Mouse (Mus musculus) forebrain, postnatal 0 days (tissue): ENCODE measurements around the gene Cit. TPM values are rescaled to one million over a fixed set of nuclear protein-coding genes. Genes with fewer than 3 reads are reported as not detected.

ENCODE experiments used
- ATAC-seq: fragments of 200-750 bp; cut with Nextera tagmentation; 2 replicates; pipeline ENCODE4 v1.8.0; 2017; ENCODE audit warnings: mild to moderate bottlenecking, moderate library complexity
- DNase-seq: peaks from one replicate; pipeline ENCODE4 v3.0.0-alpha.2; 2015
- H3K27ac ChIP-seq: fragments of 300-500 bp; sonication (generic); 2 replicates; pipeline ENCODE4 v1.5.1; 2014; ENCODE audit warnings: low read depth, mild to moderate bottlenecking, antibody characterized with exemption, low read length, moderate library complexity, mixed read lengths
- H3K27me3 ChIP-seq: fragments of 300-500 bp; sonication (generic); 2 replicates; pipeline ENCODE4 v1.6.1; 2014; ENCODE audit warnings: mild to moderate bottlenecking, low read length, mixed read lengths; ENCODE audit not compliant: insufficient read depth
- H3K36me3 ChIP-seq: fragments of 300-500 bp; sonication (generic); 2 replicates; pipeline ENCODE4 v1.6.1; 2014; ENCODE audit warnings: mild to moderate bottlenecking, moderate library complexity; ENCODE audit not compliant: insufficient read depth
- H3K4me1 ChIP-seq: fragments of 300-500 bp; sonication (generic); 2 replicates; pipeline ENCODE4 v1.6.1; 2014; ENCODE audit warnings: antibody characterized with exemption; ENCODE audit not compliant: insufficient read depth
- H3K4me2 ChIP-seq: fragments of 300-500 bp; sonication (generic); 2 replicates; pipeline ENCODE4 v1.6.1; 2014; ENCODE audit warnings: low read depth, mild to moderate bottlenecking, moderate library complexity
- H3K4me3 ChIP-seq: fragments of 300-500 bp; sonication (generic); 2 replicates; pipeline ENCODE4 v1.5.1; 2014; ENCODE audit warnings: low read depth, low read length, mixed read lengths
- H3K9ac ChIP-seq: fragments of 300-500 bp; sonication (generic); 2 replicates; pipeline ENCODE4 v1.6.1; 2014; ENCODE audit warnings: mild to moderate bottlenecking
- H3K9me3 ChIP-seq: fragments of 300-500 bp; sonication (generic); 2 replicates; pipeline ENCODE4 v1.6.1; 2016; ENCODE audit warnings: low read length
- CTCF ChIP-seq: sonication (generic); IDR thresholded peaks from 2 replicates; pipeline ENCODE4 v1.5.1; 2016; ENCODE audit warnings: antibody characterized with exemption, control low read depth, low read depth
- WGBS: fragments of 180-500 bp; shearing (Covaris S2); extraction: QIAGEN DNeasy Blood & Tissue Kit; methylation state at CpG from one replicate; pipeline ENCODE4 v1.1.7; 2014; 5-methylcytosine and 5-hydroxymethylcytosine counted together
- polyA plus RNA-seq: library from polyadenylated mRNA; unstranded; fragments of >200 nt; fragmentation: Nextera tagmentation; extraction: Ambion mirVana; gene quantifications from 2 replicates; pipeline ENCODE4 v1.2.1, GENCODE M21; 2015
- total RNA-seq: library from RNA; depleted of rRNA; stranded (reverse); fragments of >200 nt; gene quantifications from 2 replicates; pipeline ENCODE4 v1.2.3, GENCODE M21; 2014

The Cit gene
- total and polyA plus RNA-seq, 2 experiments from 2014 or later, result 18.7 to 23.3 TPM

DNA sequence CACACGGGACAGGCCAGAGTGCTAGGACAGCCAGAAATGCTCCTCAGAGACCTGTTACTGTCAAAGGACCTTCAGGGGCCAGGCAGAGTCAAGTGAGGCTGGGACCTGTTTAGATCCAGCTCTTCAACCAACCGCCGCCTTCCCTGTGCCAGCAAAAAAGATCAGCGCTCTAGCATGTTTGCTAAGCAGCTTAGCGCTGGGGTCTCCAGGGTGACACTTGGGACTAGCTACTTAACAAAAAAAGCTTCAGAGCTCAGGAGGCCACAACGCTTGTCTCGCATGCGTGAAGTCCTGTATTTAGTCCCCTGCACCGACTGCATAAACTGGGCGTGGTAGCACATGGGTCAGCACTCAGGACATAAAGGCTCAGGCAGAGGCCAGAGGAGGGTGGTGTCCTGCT, 16.9 kb downstream of the Cit start:
- ATAC-seq (no peak), DNase-seq (no peak)
- 80% methylated on average over 10 of the region's 10 CpGs for WGBS
- Histone ChIP-seq H3K4me1 (peaks cover 16% of the 10 kb centered on the region), H3K9ac (no peak overlapping the region), H3K27ac (no peak overlapping the region), H3K4me3 (no peak overlapping the region), H3K9me3 (no peaks in the 10 kb centered on the region), H3K36me3 (no peaks in the 10 kb centered on the region), H3K27me3 (no peaks in the 10 kb centered on the region; the same call in 1 of the 2 replicates), H3K4me2 (no peak overlapping the region)
- TF ChIP-seq CTCF, result no peak

GRCm38 (mm10) chr5:115862439-115862838, 17.4 kb downstream of the Cit start:
- no peak for TF ChIP-seq CTCF
- 91% methylated on average over 10 of the region's 10 CpGs for WGBS
- Histone ChIP-seq H3K9me3 (no peaks in the 10 kb centered on the region), H3K27me3 (no peaks in the 10 kb centered on the region; the same call in 1 of the 2 replicates), H3K27ac (no peak overlapping the region), H3K4me2 (no peak overlapping the region), H3K36me3 (no peaks in the 10 kb centered on the region), H3K4me1 (peaks cover 16% of the 10 kb centered on the region), H3K4me3 (no peak overlapping the region), H3K9ac (no peak overlapping the region)
- DNase-seq, result no peak
- no peak for ATAC-seq

- H3K27ac ChIP-seq, result no peak overlapping the region
- no peaks in the 10 kb centered on the region for H3K4me1 ChIP-seq
- no peaks in the 10 kb centered on the region for H3K9me3 ChIP-seq
- H3K27me3 ChIP-seq, result no peaks in the 10 kb centered on the region; the same call in 1 of the 2 replicates
- H3K4me3 ChIP-seq, result no peak overlapping the region
- ATAC-seq (no peak), DNase-seq (no peak)
- H3K9ac ChIP-seq, result no peak overlapping the region
- no peaks in the 10 kb centered on the region for H3K36me3 ChIP-seq
- WGBS, result 60% methylated on average over 11 of the region's 11 CpGs
- H3K4me2 ChIP-seq, result no peak overlapping the region
- no peak for TF ChIP-seq CTCF
These were observed 21.2 kb downstream of the Cit start for GRCm38 (mm10) chr5:115866296-115866695.

GRCm38 (mm10) chr5:115868540-115868939, 23.5 kb downstream of the Cit start:
- H3K27me3 ChIP-seq, result no peaks in the 10 kb centered on the region
- H3K9me3 ChIP-seq, result no peaks in the 10 kb centered on the region
- no peak for TF ChIP-seq CTCF
- H3K4me2 ChIP-seq, result no peak overlapping the region
- H3K4me3 ChIP-seq, result no peak overlapping the region
- H3K27ac ChIP-seq, result no peak overlapping the region
- H3K36me3 ChIP-seq, result no peaks in the 10 kb centered on the region
- ATAC-seq (peak; percentile 53), DNase-seq (no peak)
- H3K4me1 ChIP-seq, result no peaks in the 10 kb centered on the region
- no peak overlapping the region for H3K9ac ChIP-seq
- 41% methylated on average over 12 of the region's 12 CpGs for WGBS

GRCm38 (mm10) chr5:115869198-115869597, 24.1 kb downstream of the Cit start:
- H3K36me3 ChIP-seq, result no peaks in the 10 kb centered on the region
- H3K27ac ChIP-seq, result no peak overlapping the region
- H3K4me2 ChIP-seq, result no peak overlapping the region
- 86% methylated on average over 15 of the region's 15 CpGs for WGBS
- DNase-seq, result no peak
- no peaks in the 10 kb centered on the region for H3K27me3 ChIP-seq
- ATAC-seq, result no peak
- H3K9ac ChIP-seq, result no peak overlapping the region
- no peak for TF ChIP-seq CTCF
- H3K4me1 ChIP-seq, result no peaks in the 10 kb centered on the region
- H3K9me3 ChIP-seq, result no peaks in the 10 kb centered on the region
- no peak overlapping the region for H3K4me3 ChIP-seq

DNA sequence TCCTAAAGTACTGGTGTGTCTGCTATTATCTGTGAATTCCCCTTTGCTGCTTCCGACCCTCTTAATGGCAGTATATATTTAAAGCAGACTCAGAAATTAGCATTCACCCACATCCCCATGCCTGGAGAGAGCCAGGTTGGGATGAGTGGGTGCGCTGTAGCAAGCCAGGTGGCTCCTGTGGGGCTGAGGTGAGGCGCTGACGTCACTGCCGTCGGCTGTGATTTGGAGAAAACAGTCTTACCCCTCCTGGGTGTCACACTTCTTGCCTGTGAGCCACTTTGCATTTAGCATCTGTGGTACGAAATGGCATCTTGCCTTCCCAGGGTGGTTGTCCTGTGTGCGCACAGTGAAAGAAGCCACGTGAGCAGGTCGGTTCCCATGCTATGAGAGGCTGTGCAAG, 26.1 kb downstream of the Cit start:
- ATAC-seq (no peak), DNase-seq (no peak)
- Histone ChIP-seq H3K9ac (no peak overlapping the region), H3K36me3 (no peaks in the 10 kb centered on the region), H3K27me3 (no peaks in the 10 kb centered on the region), H3K9me3 (no peaks in the 10 kb centered on the region), H3K4me3 (no peak overlapping the region), H3K4me1 (no peaks in the 10 kb centered on the region), H3K4me2 (no peak overlapping the region), H3K27ac (no peak overlapping the region)
- WGBS, result 87% methylated on average over 10 of the region's 10 CpGs
- no peak for TF ChIP-seq CTCF

- DNase-seq (no peak), ATAC-seq (no peak)
- Histone ChIP-seq H3K4me3 (no peak overlapping the region), H3K9me3 (no peaks in the 10 kb centered on the region), H3K27ac (no peak overlapping the region), H3K4me2 (no peak overlapping the region), H3K4me1 (no peaks in the 10 kb centered on the region), H3K36me3 (no peaks in the 10 kb centered on the region), H3K27me3 (no peaks in the 10 kb centered on the region), H3K9ac (no peak overlapping the region)
- WGBS, result 86% methylated on average over 11 of the region's 11 CpGs
- no peak for TF ChIP-seq CTCF
These were observed 27.0 kb downstream of the Cit start for GRCm38 (mm10) chr5:115872106-115872505.

DNA sequence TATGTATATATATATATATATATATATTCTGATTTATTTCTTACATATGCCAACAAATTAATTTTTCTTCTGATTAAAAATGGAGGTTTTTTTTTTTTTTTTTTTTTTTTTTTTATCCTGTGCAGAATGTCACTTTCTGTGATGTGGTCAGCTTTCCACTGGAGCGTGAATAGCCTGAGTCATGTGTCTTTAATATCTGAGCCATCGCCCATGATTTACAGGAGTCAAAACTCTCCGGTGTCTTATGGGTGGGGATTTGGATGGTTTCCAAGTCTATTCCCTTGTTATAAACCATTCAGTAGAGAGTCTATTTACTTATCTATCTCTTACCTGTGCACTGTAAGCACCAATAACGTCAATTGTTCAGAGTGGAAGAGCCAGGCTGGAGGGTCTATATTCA, 27.9 kb downstream of the Cit start:
- no peaks in the 10 kb centered on the region for H3K9me3 ChIP-seq
- ATAC-seq (no peak), DNase-seq (no peak)
- no peaks in the 10 kb centered on the region for H3K36me3 ChIP-seq
- no peak for TF ChIP-seq CTCF
- H3K4me2 ChIP-seq, result no peak overlapping the region
- no peak overlapping the region for H3K4me3 ChIP-seq
- H3K4me1 ChIP-seq, result no peaks in the 10 kb centered on the region
- no peak overlapping the region for H3K9ac ChIP-seq
- no peak overlapping the region for H3K27ac ChIP-seq
- H3K27me3 ChIP-seq, result no peaks in the 10 kb centered on the region
- 70% methylated on average over 4 of the region's 4 CpGs for WGBS
